Mouse (Mus musculus): ENCODE data around the gene Mpo. TPM values are rescaled to one million over a fixed set of nuclear protein-coding genes. Genes with fewer than 3 reads are reported as not detected.

Gene Mpo
- total and polyA plus RNA-seq, 3 experiments: 0.05 to 1.7 TPM; not detected in 1

DNA sequence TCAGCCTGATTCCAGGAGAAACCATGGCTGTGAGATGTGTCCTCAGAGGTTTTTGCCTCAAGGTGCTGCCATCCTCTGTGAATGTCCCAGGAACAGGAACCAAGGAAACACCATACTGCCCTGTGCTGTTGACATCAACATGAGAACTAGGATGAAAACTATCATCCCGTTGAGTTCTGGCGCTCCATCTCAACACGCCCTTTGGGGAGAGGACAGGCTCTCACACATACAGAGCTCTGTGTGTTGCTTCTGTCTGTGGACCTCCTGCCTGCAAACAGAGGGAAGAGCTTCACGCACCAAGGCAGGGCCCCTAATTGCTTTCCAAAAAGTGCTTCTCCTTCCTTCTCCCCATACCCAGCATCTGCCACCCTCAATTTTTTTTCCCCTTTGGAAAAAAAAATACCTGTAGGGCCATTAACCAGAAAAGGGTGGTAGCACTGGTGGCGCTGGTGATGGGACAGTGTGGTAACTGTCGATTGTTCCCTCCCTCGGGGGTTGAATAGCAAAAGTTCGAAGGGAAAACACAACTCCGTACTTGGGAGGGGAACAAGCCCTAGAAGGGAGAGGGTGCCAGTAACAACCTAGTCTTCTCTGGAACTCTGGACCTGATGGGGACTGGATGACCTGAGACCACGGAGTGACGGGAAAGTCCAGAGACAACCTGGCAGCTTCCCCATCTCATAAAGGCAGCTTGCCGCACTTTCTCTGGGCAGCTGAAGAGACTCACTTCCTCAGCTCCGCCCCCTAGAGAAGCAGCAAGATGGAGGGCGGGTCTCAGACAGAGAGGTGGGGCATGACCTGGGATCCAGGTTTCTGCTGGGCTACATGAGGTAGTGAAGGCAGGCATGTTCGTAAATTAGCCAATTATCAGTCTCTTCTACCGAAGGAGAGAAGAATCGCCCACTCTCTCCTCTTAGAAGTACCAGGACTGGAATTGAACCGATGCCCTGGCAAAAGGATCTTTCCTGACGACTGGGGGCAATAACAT, 45.0 kb upstream of the Mpo start:
- TF ChIP-seq GATA2 (IDR thresholded peaks at IDR 0.05; ENCODE audit: borderline replicate concordance, low read depth, low read length) (no peak), POLR2AphosphoS5 (IDR thresholded peaks at IDR 0.05; ENCODE audit: insufficient replicate concordance, low read depth, low read length) (peak; percentile 71; the same call in 1 of the 2 replicates)
- H3K4me3 ChIP-seq (ENCODE audit: low read depth, low read length): peak overlapping the region; percentile 70
- ATAC-seq (ENCODE audit: extremely low read depth, insufficient number of reproducible peaks, low FRiP score, poor library complexity, severe bottlenecking): peak; percentile 25
- no peaks in the 10 kb centered on the region for H3K9me3 ChIP-seq (replicated peaks)
- DNase-seq (ENCODE audit: low spot score): peak; percentile 66
- no peaks in the 10 kb centered on the region for H3K27me3 ChIP-seq (ENCODE audit: insufficient read depth, low read length)
- H3K4me1 ChIP-seq (ENCODE audit: insufficient read depth, low read depth, low read length): peaks cover 87% of the 10 kb centered on the region
- H3K36me3 ChIP-seq (replicated peaks): peaks cover 38% of the 10 kb centered on the region

DNA sequence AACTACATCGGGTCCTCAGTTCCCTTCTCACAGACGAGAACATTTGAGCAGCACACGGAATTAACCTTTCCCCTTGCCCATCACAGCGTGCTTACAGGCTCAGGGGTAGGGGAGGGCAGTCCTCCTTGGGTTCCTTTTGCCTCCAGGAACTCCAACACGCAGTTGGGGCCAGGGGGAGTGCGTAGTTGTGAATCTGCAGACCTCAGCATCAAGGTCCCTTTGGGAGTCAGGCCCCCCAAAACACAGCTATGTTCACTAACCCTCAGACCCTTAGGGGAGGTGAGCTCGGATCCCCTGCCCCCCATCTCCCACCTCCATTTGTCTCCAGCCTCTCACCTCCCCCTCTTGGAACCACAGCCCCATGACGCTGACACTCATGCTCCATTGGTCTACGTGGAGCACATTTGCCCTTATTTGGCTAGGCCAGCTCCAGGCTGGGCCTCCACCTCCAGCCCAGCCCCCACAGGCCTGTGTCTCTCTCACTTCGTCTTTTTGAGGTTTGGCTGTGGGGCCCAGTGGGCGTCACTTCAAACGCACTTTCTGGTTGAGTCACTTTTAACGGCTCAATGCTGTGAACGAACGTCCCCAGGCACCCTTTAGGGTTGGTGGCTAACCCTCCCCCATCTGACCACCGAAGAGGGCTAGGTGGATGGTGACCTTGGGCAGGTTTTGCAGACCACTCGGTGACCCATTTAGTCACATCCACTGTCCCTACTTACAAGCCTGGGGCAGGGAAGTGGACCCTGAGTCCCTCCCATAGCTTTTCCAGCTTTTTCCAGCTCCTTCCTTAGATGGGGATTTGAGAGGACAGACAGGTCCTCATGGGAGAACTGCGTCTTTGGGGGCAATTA, 44.0 kb upstream of the Mpo start:
- Histone ChIP-seq H3K36me3 (replicated peaks) (peaks cover 28% of the 10 kb centered on the region), H3K27me3 (ENCODE audit: insufficient read depth, low read length) (no peaks in the 10 kb centered on the region), H3K9me3 (replicated peaks) (no peaks in the 10 kb centered on the region), H3K4me1 (ENCODE audit: insufficient read depth, low read depth, low read length) (peaks cover 91% of the 10 kb centered on the region), H3K4me3 (ENCODE audit: low read depth, low read length) (peak overlapping the region; percentile 70)
- ATAC-seq (ENCODE audit: extremely low read depth, insufficient number of reproducible peaks, low FRiP score, poor library complexity, severe bottlenecking) (peak; percentile 76), DNase-seq (ENCODE audit: low spot score) (peak; percentile 81)
- TF ChIP-seq GATA2 (IDR thresholded peaks at IDR 0.05; ENCODE audit: borderline replicate concordance, low read depth, low read length) (no peak), GATA1 (IDR thresholded peaks at IDR 0.05; ENCODE audit: borderline replicate concordance, low read length) (no peak), CTCF (IDR thresholded peaks at IDR 0.05; ENCODE audit: low read depth, low read length) (no peak), POLR2AphosphoS5 (IDR thresholded peaks at IDR 0.05; ENCODE audit: insufficient replicate concordance, low read depth, low read length) (no peak; the same call in 1 of the 2 replicates), TAL1 (conservative IDR thresholded peaks at IDR 0.05; ENCODE audit: low read depth, low read length) (no peak)

DNA sequence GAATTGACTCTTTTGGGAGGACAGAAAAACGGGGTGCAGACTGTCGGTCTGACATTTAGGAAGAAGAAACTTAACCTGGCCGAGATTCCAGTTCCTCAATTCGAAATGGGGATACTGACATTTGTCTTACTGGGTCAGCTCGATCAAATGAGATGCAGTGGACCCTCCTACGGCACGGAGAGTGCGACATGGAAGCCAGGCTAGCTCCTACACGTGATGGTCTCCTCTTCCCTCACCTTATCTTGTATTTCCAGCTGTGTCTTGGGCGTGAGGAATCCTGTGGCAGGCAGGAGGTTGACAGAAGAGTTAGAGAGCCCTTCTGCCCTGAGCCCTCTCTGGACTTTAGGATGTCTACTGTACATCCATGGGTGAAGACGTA, 43.3 kb upstream of the Mpo start:
- Histone ChIP-seq H3K9me3 (replicated peaks) (no peaks in the 10 kb centered on the region), H3K4me1 (ENCODE audit: insufficient read depth, low read depth, low read length) (peaks cover 89% of the 10 kb centered on the region), H3K27me3 (ENCODE audit: insufficient read depth, low read length) (no peaks in the 10 kb centered on the region), H3K36me3 (replicated peaks) (peaks cover 22% of the 10 kb centered on the region), H3K4me3 (ENCODE audit: low read depth, low read length) (peak overlapping the region; percentile 70)
- no peak for DNase-seq (ENCODE audit: low spot score)
- no peak for ATAC-seq (ENCODE audit: extremely low read depth, insufficient number of reproducible peaks, low FRiP score, poor library complexity, severe bottlenecking)
- TF ChIP-seq TAL1 (conservative IDR thresholded peaks at IDR 0.05; ENCODE audit: low read depth, low read length) (peak; percentile 89), GATA1 (IDR thresholded peaks at IDR 0.05; ENCODE audit: borderline replicate concordance, low read length) (no peak)

DNA sequence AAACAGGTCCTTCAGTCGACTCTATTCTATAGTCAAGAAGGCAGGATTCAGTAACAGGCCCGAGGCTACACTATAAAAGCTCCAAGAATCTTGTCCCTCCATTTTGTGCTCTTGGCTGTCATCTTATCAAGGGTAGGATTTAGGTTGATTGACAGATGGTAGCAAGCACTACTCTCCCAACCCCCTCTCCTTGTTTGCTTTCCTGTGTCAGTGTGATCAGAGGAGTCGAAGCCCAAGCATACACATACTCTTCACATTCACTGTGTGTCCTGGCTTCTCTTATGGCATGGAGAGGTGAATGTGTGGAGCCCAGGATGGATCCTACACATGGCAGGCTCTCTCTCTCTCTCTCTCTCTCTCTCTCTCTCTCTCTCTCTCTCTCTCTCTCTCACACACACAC, 42.9 kb upstream of the Mpo start:
- Histone ChIP-seq H3K4me1 (ENCODE audit: insufficient read depth, low read depth, low read length) (peaks cover 84% of the 10 kb centered on the region), H3K9me3 (replicated peaks) (no peaks in the 10 kb centered on the region), H3K4me3 (ENCODE audit: low read depth, low read length) (peak overlapping the region; percentile 70), H3K27me3 (ENCODE audit: insufficient read depth, low read length) (no peaks in the 10 kb centered on the region), H3K36me3 (replicated peaks) (peaks cover 17% of the 10 kb centered on the region)
- no peak for TF ChIP-seq GATA2 (IDR thresholded peaks at IDR 0.05; ENCODE audit: borderline replicate concordance, low read depth, low read length)
- no peak; the same call in 1 of the 2 replicates for TF ChIP-seq POLR2AphosphoS5 (IDR thresholded peaks at IDR 0.05; ENCODE audit: insufficient replicate concordance, low read depth, low read length)
- no peak for TF ChIP-seq TAL1 (conservative IDR thresholded peaks at IDR 0.05; ENCODE audit: low read depth, low read length)
- no peak for TF ChIP-seq GATA1 (IDR thresholded peaks at IDR 0.05; ENCODE audit: borderline replicate concordance, low read length)
- TF ChIP-seq CTCF (IDR thresholded peaks at IDR 0.05; ENCODE audit: low read depth, low read length): no peak
- DNase-seq (ENCODE audit: low spot score): no peak
- no peak for ATAC-seq (ENCODE audit: extremely low read depth, insufficient number of reproducible peaks, low FRiP score, poor library complexity, severe bottlenecking)

DNA sequence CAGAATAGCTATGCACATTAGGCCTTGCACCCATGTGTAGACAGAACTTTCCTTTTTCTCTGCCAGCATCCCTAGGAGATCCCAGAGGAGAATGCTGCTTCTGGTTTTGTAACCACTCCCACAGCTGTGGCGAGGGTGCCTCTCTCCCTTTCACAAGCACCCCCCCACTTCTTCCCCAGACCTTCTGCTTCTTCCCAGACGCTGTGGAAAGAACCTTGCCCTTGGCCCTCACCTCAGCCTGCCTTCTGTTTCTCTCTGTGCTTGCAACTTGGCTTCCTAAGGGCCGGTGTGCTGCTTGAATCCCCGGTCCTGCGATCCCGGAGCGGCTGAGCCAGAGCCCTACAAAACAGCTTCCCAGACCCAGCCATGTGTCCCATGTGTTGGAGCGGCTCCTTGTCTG, 42.4 kb upstream of the Mpo start:
- Histone ChIP-seq H3K4me1 (ENCODE audit: insufficient read depth, low read depth, low read length) (peaks cover 80% of the 10 kb centered on the region), H3K4me3 (ENCODE audit: low read depth, low read length) (peak overlapping the region; percentile 72), H3K9me3 (replicated peaks) (no peaks in the 10 kb centered on the region), H3K27me3 (ENCODE audit: insufficient read depth, low read length) (no peaks in the 10 kb centered on the region), H3K36me3 (replicated peaks) (peaks cover 12% of the 10 kb centered on the region)
- ATAC-seq (ENCODE audit: extremely low read depth, insufficient number of reproducible peaks, low FRiP score, poor library complexity, severe bottlenecking): no peak
- no peak for DNase-seq (ENCODE audit: low spot score)
- TF ChIP-seq CTCF (IDR thresholded peaks at IDR 0.05; ENCODE audit: low read depth, low read length) (no peak), POLR2AphosphoS5 (IDR thresholded peaks at IDR 0.05; ENCODE audit: insufficient replicate concordance, low read depth, low read length) (no peak; the same call in 1 of the 2 replicates)

DNA sequence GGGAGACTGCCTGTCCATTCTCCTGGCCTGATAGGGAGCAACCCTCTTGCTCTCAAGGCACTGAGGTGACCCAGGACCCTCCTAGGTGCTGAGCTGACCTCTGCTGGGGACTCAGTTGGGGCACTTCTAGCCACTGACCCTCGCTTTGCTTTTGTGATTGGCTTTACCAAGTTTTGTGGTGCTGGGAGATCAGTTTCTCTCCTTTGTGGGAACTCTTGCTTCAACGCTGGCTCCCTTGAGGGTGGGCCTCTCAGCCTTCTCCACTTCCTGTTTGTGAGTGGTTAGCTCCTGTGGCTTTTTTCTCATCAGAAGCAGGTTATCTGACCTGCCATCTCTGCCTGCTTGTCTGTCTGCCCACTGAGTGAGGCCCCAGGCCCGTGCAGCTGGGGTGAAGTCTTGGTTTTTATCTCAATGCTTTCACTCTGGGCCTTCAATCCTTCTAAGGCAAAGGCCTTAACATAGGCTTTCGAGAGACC, 41.9 kb upstream of the Mpo start:
- peak; percentile 22 for ATAC-seq (ENCODE audit: extremely low read depth, insufficient number of reproducible peaks, low FRiP score, poor library complexity, severe bottlenecking)
- Histone ChIP-seq H3K36me3 (replicated peaks) (peaks cover 12% of the 10 kb centered on the region), H3K4me1 (ENCODE audit: insufficient read depth, low read depth, low read length) (peaks cover 76% of the 10 kb centered on the region), H3K9me3 (replicated peaks) (no peaks in the 10 kb centered on the region), H3K27me3 (ENCODE audit: insufficient read depth, low read length) (no peaks in the 10 kb centered on the region), H3K4me3 (ENCODE audit: low read depth, low read length) (peak overlapping the region; percentile 72)
- TF ChIP-seq POLR2AphosphoS5 (IDR thresholded peaks at IDR 0.05; ENCODE audit: insufficient replicate concordance, low read depth, low read length) (no peak; the same call in 1 of the 2 replicates), TAL1 (conservative IDR thresholded peaks at IDR 0.05; ENCODE audit: low read depth, low read length) (peak; percentile 55), CTCF (IDR thresholded peaks at IDR 0.05; ENCODE audit: low read depth, low read length) (no peak), GATA1 (IDR thresholded peaks at IDR 0.05; ENCODE audit: borderline replicate concordance, low read length) (no peak), GATA2 (IDR thresholded peaks at IDR 0.05; ENCODE audit: borderline replicate concordance, low read depth, low read length) (peak; percentile 91; the same call in 1 of the 2 replicates)
- peak; percentile 70 for DNase-seq (ENCODE audit: low spot score)

Data from G1E (cell line).